Mouse (Mus musculus): Measurements from ENCODE around the gene Adgrg6. TPM values are rescaled to one million over a fixed set of nuclear protein-coding genes. Genes with fewer than 3 reads are reported as not detected.

The Adgrg6 gene
- polyA plus RNA-seq, 1 experiment from 2014 or later = 3.0 TPM

GRCm38 (mm10) chr10:14475641-14476040, 69.8 kb downstream of the Adgrg6 start:
- Histone ChIP-seq H3K36me3 (ENCODE audit: control insufficient read depth, insufficient read depth, low read length) (no peaks in the 10 kb centered on the region), H3K27me3 (ENCODE audit: control insufficient read depth, insufficient read depth, low read length) (no peaks in the 10 kb centered on the region), H3K9ac (ENCODE audit: low read depth, low read length) (no peak overlapping the region), H3K4me2 (replicated peaks; ENCODE audit: low read depth, low read length) (no peak overlapping the region), H3K27ac (ENCODE audit: low read depth, low read length) (no peak overlapping the region), H3K4me1 (replicated peaks; ENCODE audit: control insufficient read depth, insufficient read depth, low read length) (no peaks in the 10 kb centered on the region), H3K4me3 (ENCODE audit: low read depth, low read length) (no peak overlapping the region), H3K9me3 (ENCODE audit: control insufficient read depth, low read length) (no peaks in the 10 kb centered on the region)
- no peak for DNase-seq (ENCODE audit: low spot score)
- 87% methylated on average over 2 of the region's 2 CpGs for WGBS
- ATAC-seq (ENCODE audit: low FRiP score) = no peak

- no peaks in the 10 kb centered on the region for H3K9me3 ChIP-seq (ENCODE audit: control insufficient read depth, low read length)
- no peaks in the 10 kb centered on the region for H3K4me1 ChIP-seq (replicated peaks; ENCODE audit: control insufficient read depth, insufficient read depth, low read length)
- ATAC-seq (ENCODE audit: low FRiP score) (no peak), DNase-seq (ENCODE audit: low spot score) (no peak)
- H3K4me2 ChIP-seq (replicated peaks; ENCODE audit: low read depth, low read length) = no peak overlapping the region
- H3K4me3 ChIP-seq (ENCODE audit: low read depth, low read length) = no peak overlapping the region
- no peaks in the 10 kb centered on the region for H3K36me3 ChIP-seq (ENCODE audit: control insufficient read depth, insufficient read depth, low read length)
- no peak overlapping the region for H3K27ac ChIP-seq (ENCODE audit: low read depth, low read length)
- H3K9ac ChIP-seq (ENCODE audit: low read depth, low read length) = no peak overlapping the region
- no peaks in the 10 kb centered on the region for H3K27me3 ChIP-seq (ENCODE audit: control insufficient read depth, insufficient read depth, low read length)
- 84% methylated on average over 8 of the region's 8 CpGs for WGBS
Observed at GRCm38 (mm10) chr10:14474541-14475305, 70.7 kb downstream of the Adgrg6 start.

GRCm38 (mm10) chr10:14471039-14471550, 74.4 kb downstream of the Adgrg6 start:
- ATAC-seq (ENCODE audit: low FRiP score) (no peak), DNase-seq (ENCODE audit: low spot score) (no peak)
- Histone ChIP-seq H3K36me3 (ENCODE audit: control insufficient read depth, insufficient read depth, low read length) (no peaks in the 10 kb centered on the region), H3K4me3 (ENCODE audit: low read depth, low read length) (no peak overlapping the region), H3K27me3 (ENCODE audit: control insufficient read depth, insufficient read depth, low read length) (no peaks in the 10 kb centered on the region), H3K9me3 (ENCODE audit: control insufficient read depth, low read length) (no peaks in the 10 kb centered on the region), H3K4me1 (replicated peaks; ENCODE audit: control insufficient read depth, insufficient read depth, low read length) (no peaks in the 10 kb centered on the region), H3K4me2 (replicated peaks; ENCODE audit: low read depth, low read length) (no peak overlapping the region), H3K27ac (ENCODE audit: low read depth, low read length) (no peak overlapping the region), H3K9ac (ENCODE audit: low read depth, low read length) (no peak overlapping the region)
- 57% methylated on average over 5 of the region's 5 CpGs for WGBS

- DNase-seq (ENCODE audit: low spot score) = no peak
- no peaks in the 10 kb centered on the region for H3K27me3 ChIP-seq (ENCODE audit: control insufficient read depth, insufficient read depth, low read length)
- H3K9me3 ChIP-seq (ENCODE audit: control insufficient read depth, low read length) = no peaks in the 10 kb centered on the region
Observed at GRCm38 (mm10) chr10:14468623-14469022, 76.8 kb downstream of the Adgrg6 start.

GRCm38 (mm10) chr10:14463796-14464511, 81.5 kb downstream of the Adgrg6 start:
- Histone ChIP-seq H3K9me3 (ENCODE audit: control insufficient read depth, low read length) (no peaks in the 10 kb centered on the region), H3K4me1 (replicated peaks; ENCODE audit: control insufficient read depth, insufficient read depth, low read length) (no peaks in the 10 kb centered on the region), H3K27me3 (ENCODE audit: control insufficient read depth, insufficient read depth, low read length) (no peaks in the 10 kb centered on the region), H3K9ac (ENCODE audit: low read depth, low read length) (no peak overlapping the region), H3K4me3 (ENCODE audit: low read depth, low read length) (no peak overlapping the region), H3K27ac (ENCODE audit: low read depth, low read length) (no peak overlapping the region), H3K4me2 (replicated peaks; ENCODE audit: low read depth, low read length) (no peak overlapping the region), H3K36me3 (ENCODE audit: control insufficient read depth, insufficient read depth, low read length) (no peaks in the 10 kb centered on the region)
- ATAC-seq (ENCODE audit: low FRiP score) (no peak), DNase-seq (ENCODE audit: low spot score) (no peak)
- WGBS = 57% methylated on average over 4 of the region's 4 CpGs

More at GRCm38 (mm10) chr10:14468623-14469022, 76.8 kb downstream of the Adgrg6 start:
- no peak overlapping the region for H3K4me2 ChIP-seq (replicated peaks; ENCODE audit: low read depth, low read length)
- H3K4me3 ChIP-seq (ENCODE audit: low read depth, low read length) = no peak overlapping the region
- H3K27ac ChIP-seq (ENCODE audit: low read depth, low read length) = no peak overlapping the region
- no peaks in the 10 kb centered on the region for H3K4me1 ChIP-seq (replicated peaks; ENCODE audit: control insufficient read depth, insufficient read depth, low read length)
- no peaks in the 10 kb centered on the region for H3K36me3 ChIP-seq (ENCODE audit: control insufficient read depth, insufficient read depth, low read length)
- 91% methylated on average over 10 of the region's 10 CpGs for WGBS
- ATAC-seq (ENCODE audit: low FRiP score) = no peak
- H3K9ac ChIP-seq (ENCODE audit: low read depth, low read length) = no peak overlapping the region

DNA sequence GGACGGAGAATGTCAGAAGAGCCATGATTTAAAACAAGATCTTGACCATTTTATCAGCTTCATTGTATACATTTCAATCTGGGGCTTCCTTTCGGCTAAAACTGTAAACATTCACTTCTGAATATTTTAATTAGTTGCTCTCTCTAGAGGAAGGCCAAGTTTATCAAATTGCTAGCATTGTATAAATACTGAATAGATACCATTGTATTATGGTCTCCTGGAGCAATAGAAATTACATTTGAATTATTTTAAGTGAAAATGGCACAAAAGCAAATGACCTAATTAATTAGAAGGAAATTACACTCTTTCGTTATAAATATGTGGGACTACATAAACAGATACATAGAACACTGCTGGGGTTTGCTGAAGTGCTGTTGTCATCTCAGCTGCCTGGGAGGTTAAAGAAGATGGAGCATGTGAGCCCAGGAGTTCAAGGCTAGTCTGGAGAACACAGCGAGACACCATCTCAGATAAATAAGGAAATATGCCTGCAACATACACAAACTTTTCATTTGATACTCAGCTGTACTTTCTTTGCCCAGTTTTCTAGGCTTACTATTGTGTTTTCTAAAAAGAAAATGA, 84.4 kb downstream of the Adgrg6 start:
- no peak for ATAC-seq (ENCODE audit: low FRiP score)
- H3K27me3 ChIP-seq (ENCODE audit: control insufficient read depth, insufficient read depth, low read length) = no peaks in the 10 kb centered on the region
- no peak overlapping the region for H3K9ac ChIP-seq (ENCODE audit: low read depth, low read length)
- H3K36me3 ChIP-seq (ENCODE audit: control insufficient read depth, insufficient read depth, low read length) = no peaks in the 10 kb centered on the region
- no peak overlapping the region for H3K4me3 ChIP-seq (ENCODE audit: low read depth, low read length)
- H3K4me1 ChIP-seq (replicated peaks; ENCODE audit: control insufficient read depth, insufficient read depth, low read length) = no peaks in the 10 kb centered on the region
- DNase-seq (ENCODE audit: low spot score) = no peak
- H3K27ac ChIP-seq (ENCODE audit: low read depth, low read length) = no peak overlapping the region
- no peaks in the 10 kb centered on the region for H3K9me3 ChIP-seq (ENCODE audit: control insufficient read depth, low read length)
- no peak overlapping the region for H3K4me2 ChIP-seq (replicated peaks; ENCODE audit: low read depth, low read length)
- 90% methylated on average over 4 of the region's 4 CpGs for WGBS

DNA sequence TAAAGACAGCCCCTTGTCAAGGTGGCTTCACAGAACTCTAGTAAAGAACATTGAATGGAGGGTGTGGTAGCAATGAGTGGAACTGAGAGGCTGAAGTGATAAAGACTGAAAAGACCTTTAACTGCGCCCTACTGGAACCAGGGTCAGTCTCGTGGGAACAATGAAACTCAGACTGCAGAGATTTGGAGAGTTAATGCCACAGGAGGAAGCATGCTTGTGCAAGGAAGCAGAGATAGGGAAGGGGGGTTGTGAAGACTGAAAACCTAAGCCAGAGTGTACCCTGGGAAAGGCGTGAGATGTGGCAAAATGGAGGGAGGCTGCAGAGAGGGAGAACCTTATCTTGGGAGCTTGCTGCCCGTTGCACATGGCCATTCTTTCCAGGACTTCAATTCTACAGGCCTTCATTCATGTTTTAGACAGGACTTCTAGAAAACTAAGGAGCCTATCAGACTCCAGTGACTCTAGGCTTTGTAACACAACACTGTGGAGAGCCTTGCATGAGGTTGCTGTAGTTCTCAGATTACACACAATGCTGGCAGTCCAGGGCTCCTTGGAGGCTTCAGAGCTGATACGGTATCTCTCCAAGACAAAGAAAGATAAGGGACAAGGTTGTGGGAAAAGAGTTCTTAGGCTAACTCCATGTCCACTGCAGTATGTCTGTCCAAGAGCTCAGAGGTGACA, 85.1 kb downstream of the Adgrg6 start:
- no peaks in the 10 kb centered on the region for H3K9me3 ChIP-seq (ENCODE audit: control insufficient read depth, low read length)
- H3K4me1 ChIP-seq (replicated peaks; ENCODE audit: control insufficient read depth, insufficient read depth, low read length) = no peaks in the 10 kb centered on the region
- H3K27me3 ChIP-seq (ENCODE audit: control insufficient read depth, insufficient read depth, low read length) = no peaks in the 10 kb centered on the region
- ATAC-seq (ENCODE audit: low FRiP score) = no peak
- no peak overlapping the region for H3K9ac ChIP-seq (ENCODE audit: low read depth, low read length)
- no peak overlapping the region for H3K4me2 ChIP-seq (replicated peaks; ENCODE audit: low read depth, low read length)
- H3K27ac ChIP-seq (ENCODE audit: low read depth, low read length) = no peak overlapping the region
- no peak for DNase-seq (ENCODE audit: low spot score)
- WGBS = 68% methylated on average over 5 of the region's 5 CpGs
- H3K4me3 ChIP-seq (ENCODE audit: low read depth, low read length) = no peak overlapping the region
- no peaks in the 10 kb centered on the region for H3K36me3 ChIP-seq (ENCODE audit: control insufficient read depth, insufficient read depth, low read length)

- no peak overlapping the region for H3K4me2 ChIP-seq (replicated peaks; ENCODE audit: low read depth, low read length)
- WGBS = 90% methylated on average over 7 of the region's 7 CpGs
- ATAC-seq (ENCODE audit: low FRiP score) (no peak), DNase-seq (ENCODE audit: low spot score) (no peak)
- no peaks in the 10 kb centered on the region for H3K4me1 ChIP-seq (replicated peaks; ENCODE audit: control insufficient read depth, insufficient read depth, low read length)
- no peaks in the 10 kb centered on the region for H3K36me3 ChIP-seq (ENCODE audit: control insufficient read depth, insufficient read depth, low read length)
- H3K9ac ChIP-seq (ENCODE audit: low read depth, low read length) = no peak overlapping the region
- no peak overlapping the region for H3K4me3 ChIP-seq (ENCODE audit: low read depth, low read length)
- no peak overlapping the region for H3K27ac ChIP-seq (ENCODE audit: low read depth, low read length)
- H3K9me3 ChIP-seq (ENCODE audit: control insufficient read depth, low read length) = no peaks in the 10 kb centered on the region
- no peaks in the 10 kb centered on the region for H3K27me3 ChIP-seq (ENCODE audit: control insufficient read depth, insufficient read depth, low read length)
Observed at GRCm38 (mm10) chr10:14459819-14460218, 85.6 kb downstream of the Adgrg6 start.
